Mouse (Mus musculus) adrenal gland (tissue): Measurements from ENCODE around the gene Zfp362.

ENCODE experiments used
- intact Hi-C: fragments of 180-260 bp; cut with DNase I; formaldehyde crosslinking; loops from one replicate; pipeline ENCODE4 v1.15.1; 2025

The Zfp362 gene

DNA sequence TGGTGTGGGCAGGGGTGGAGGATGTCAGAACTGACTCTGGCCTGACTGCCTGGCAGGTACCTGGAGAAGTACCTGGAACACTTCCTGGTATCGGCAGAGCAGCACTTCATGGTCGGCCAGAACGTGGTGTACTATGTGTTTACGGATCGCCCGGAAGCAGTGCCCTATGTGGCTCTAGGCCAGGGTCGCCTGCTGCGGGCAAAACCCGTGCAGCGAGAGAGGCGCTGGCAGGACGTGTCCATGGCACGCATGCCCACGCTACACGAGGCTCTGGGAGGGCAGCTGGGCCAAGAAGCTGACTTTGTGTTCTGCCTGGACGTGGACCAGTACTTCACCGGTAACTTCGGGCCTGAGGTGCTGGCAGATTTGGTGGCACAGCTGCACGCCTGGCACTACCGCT is 38.9 kb downstream of the Zfp362 start:
- intact Hi-C loops, result no loop called here

DNA sequence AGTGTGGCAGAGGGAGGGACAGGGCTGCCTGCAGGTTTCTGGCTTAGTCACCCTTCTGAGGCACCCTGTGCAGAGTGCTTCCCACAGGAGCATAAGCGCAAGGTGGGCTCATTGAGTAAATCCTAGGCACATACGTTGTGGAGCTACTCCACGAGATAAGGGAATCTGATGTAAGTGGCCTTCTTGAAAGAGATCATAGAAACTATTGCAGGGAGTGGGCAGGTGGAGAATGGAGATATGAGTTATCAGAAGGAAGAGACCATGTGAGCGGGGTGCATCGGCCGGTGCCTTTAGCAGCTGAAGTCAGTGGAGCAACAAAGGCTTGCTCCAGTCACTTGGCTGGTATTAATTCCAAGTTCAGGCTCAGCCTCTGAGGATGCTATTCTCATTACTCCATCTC is 45.8 kb downstream of the Zfp362 start:
- intact Hi-C loops, result no loop called here

DNA sequence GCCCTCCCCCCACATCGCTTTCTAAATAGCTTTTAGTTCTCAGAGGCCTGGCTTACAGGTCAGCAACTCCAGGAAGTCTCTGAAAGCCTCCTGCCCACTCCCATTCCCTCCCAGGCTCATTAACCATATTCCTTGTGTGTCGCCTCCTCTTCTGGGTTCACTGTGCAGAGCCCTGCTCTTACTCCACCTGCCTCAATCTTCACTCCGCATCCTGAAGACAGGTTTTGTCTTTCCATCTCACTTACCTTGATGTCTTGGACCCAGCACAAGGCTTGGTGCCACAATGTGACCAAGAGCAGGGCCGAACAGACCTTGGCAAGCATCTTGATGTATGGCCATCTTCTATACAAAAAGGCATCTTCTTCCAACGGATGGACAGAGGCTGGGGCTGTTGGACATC is 46.6 kb downstream of the Zfp362 start:
- intact Hi-C loops, result no loop called here

DNA sequence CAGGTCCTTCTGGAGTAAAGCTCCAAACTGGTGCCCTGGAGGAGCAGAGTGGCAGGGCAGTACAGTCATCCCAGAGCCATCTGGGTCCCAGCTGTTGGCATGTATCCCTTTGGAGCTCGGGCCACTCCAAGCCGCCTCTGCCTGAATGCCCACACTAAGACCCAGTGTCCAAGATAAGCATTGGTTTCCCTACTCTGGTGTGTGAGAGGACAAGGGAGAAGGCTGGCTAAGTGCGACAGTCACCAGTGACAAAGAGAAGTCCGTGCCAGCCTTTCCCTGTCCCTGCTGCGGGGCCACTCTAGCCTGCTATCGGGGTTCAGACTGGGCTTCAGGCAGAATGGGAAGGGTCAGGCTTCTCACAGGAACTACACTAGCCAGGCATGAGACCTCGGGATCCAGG is 49.9 kb downstream of the Zfp362 start:
- intact Hi-C loops, result no loop called here

DNA sequence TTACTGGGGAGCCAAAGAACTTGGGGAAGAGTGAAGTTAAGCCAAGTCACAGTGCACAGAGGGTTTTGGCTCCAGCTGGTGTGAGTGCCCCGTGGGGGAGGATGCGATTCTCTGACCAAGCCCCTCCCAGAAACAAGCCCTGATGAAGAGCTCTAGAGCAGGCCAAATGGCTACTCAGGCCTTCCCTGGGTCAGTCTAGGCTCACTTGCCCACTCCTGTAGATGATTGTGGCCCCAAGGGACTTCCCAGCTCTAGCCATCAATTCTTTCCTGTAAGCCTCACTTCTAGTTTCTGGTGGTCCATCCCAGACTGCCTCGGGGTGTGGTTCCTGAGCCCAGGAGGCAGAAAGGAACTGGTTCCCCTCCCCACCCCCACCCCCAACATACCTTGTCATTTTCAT is 50.8 kb downstream of the Zfp362 start, which contains the start of gene A3galt2:
Gene A3galt2 (plus strand): TSS at position 301 of the 400 bp plus-strand sequence.
- intact Hi-C loops, result no loop called here

DNA sequence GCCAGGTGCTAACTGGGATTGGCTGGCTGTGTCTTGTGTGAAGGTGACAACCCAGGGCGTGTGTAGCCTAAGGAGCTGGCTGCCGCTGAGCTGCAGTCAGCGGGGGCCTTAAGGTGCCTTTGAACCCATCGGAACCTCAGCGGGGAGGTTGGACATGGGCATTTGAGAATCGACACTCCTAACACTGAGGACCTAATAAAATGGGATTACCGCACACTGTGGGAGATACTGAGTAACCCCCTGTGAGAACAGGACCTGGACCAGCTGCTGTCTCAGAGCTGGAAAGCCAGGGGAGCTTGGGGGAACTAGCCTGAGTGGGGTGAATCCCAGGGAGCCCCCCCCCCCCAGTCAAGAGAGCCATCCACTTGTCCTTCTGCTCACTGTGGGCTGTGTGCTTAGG is 52.3 kb downstream of the Zfp362 start:
- intact Hi-C loops, result no loop called here

DNA sequence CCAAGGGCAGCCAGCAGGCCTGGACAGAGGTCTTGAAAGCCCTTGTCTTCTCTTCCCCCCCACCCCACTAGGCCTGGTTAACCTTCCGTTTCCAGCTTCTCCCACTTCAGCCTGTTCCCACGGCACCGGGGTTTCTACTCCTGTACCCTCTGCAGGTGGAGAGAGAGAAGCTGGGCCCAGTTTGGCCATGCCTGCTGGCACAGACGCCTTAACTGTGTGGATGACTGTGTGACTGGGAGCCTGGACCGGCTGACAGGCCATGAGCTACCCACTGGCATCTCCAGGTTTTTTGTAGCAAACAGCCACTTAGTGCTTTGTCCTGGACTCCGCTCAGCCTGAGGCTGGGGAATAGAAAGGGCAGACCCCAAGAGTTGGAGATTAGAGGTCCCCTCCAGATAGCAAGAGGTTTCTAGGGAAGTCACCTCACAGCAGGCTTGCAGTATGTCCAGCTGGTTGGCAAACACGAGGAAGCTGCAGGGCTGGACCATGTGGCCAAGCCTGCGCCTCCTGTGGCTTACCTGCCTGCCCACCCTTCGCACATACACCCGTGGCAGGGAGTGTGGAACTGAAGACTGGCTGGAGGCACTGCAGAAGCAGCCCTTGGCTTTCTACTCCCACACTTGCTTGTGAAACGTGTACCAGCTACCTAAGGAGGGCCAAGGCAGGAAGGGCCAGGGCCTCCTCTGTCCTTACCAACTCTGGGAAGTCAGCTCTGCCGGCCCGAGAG is 53.7 kb downstream of the Zfp362 start:
- intact Hi-C loops, result no loop called here

DNA sequence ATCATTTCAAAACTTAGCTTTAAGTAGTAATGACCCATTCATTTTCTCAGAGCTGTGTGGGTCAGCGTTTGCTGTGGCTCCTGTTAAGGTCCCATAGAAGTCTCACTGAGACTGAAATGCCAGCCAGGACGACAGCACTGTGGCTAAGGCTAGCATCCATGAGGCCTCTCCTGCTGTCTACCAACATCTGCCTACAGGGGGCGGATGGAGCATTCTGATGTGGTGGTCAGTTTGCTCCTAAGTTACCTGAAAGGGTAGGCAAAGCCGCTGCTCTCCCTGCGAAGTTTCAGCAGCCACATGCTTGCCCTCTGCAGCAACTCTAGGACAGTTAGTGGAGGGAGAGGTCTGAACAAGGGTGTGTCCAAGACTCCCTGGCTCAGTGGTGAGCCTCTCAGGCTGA is 54.8 kb downstream of the Zfp362 start:
- intact Hi-C loops, result no loop called here

DNA sequence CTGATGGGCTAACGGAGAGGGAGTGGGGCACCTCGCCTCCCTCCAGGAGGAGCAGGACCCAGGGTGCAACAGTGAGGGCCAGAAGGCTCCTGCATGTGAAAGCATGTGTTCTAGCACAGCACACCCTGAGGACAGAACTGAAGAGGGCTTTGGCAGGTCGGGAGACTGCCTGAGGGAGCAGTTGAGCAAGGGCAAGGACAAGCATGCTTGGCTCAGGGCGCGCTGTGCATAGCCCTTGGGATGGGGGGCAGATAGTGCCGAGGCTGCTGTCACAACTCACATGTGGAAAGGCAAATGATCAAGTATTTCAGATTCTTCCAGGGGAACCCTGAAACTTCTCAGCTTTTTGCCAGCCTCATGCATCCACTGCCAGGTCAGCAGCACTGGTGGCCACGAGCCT is 57.5 kb downstream of the Zfp362 start:
- intact Hi-C loops, result no loop called here

DNA sequence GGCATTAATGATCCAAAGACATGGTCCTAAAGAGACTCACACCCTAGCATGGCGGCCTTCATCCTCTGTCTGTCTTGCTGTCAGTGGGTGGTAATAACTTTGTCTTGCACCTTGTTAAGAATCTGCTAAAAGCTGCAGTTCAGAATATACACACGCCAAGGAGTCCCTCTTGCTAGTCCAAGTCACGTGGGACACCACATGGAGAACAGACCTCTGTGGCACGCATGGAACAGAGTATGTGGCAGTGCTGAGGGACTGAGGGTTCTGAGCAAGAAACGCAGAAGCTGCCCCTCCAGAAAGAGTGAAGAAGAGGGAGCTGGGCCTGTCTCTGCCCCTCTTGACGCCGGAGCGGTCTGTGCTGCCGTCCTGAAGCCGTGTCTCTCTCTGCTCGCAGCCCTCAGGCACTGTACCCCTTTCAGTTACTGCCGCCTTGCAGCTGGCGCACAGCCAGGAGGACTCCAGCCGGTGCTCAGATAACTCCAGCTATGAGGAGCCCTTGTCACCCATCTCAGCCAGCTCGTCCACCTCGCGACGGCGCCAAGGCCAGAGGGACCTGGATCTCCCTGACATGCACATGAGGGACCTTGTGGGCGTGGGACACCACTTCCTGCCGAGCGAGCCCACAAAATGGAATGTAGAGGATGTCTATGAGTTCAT is 58.1 kb downstream of the Zfp362 start:
- intact Hi-C loops, result no loop called here

DNA sequence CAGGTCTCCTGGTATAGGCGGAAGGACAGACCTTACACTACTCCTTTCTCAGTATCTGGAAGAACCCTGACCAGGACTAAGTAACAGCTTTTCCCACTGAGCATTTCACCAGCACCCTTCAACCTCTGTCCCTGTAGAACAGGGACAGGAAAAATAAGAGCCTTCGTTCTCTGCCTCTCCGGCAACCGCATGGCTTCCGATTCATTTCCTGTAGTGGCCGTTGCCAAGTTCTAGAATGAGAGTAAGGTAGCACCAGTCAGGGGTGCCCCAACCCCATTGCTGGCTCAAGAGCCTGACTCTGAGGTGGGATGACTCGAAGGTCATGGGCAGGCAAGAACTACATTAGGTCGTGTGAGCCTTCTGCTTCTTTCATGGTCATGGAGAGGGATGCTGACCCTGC is 60.7 kb downstream of the Zfp362 start:
- intact Hi-C loops, result no loop called here

DNA sequence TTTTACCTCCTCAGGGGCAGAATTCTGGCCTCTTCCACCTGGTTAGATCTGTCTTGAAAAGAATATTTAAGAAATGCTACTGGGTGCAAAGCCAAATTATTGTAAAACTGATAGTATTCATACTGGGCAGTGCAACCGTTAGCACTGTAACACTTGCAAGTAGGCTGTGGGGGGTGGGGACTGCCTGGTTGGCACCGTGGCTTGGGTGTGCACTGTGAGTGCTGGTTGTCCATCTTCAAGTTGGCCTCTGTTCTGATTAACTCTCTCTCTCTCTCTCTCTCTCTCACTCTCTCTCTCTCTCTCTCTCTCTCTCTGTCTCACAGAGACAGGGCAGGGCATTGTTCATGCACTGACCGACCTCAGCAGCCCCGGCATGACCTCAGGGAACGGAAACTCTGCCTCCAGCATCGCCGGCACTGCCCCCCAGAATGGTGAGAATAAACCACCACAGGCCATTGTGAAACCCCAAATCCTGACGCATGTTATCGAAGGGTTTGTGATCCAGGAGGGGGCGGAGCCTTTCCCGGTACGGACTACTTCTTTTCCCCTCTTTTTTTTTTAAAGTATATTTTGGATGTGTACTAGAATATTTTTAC is 62.7 kb downstream of the Zfp362 start:
- intact Hi-C loops, result no loop called here

DNA sequence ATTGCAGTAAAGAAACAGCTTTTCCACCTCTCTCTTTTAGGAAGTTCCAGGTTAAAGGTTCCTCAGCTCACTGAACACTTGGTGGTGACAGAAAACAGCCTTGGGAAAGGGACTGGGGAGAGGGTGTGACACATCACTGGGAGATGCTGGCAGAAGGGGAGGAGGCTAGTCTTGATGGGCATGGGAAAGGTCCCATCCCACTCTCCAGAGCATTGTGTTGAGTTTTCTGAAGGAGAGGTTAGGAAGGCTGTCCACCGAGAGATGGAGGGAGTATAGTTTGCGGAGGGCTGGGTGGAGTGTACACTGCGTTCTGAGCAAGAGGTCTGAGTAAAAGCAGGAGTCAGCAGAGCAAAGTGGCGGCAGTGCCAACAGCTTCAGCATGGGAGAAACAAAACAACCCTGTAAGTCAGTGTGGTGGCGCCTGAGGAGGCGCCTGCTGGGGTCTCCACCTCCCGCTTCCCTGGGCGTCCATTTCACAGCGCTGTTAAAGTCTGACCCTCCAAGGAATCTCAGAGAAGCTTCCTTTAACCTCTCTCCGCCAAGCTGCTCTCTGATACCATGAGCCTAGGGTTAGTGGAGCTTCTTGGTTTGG is 63.4 kb downstream of the Zfp362 start:
- intact Hi-C loops, result no loop called here

DNA sequence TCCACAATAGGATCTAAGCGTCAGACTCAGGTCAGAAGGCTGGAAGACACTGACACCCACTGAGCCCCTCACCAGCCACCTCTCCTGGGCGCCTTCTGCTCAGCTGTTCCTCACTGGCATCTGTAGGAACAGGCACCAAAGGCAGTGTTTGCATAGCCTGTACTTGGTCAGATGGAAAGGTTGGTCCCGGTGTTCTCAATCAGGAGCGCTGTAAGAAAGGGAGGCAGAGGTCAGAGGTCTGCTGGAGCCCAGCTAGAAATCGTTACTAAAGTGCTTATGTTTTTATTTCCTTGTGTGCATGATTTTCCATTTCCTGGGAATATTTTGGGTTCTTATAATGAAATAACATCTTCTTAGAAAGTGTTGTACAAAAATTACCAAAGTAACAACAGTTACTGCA is 63.9 kb downstream of the Zfp362 start:
- intact Hi-C loops, result no loop called here

DNA sequence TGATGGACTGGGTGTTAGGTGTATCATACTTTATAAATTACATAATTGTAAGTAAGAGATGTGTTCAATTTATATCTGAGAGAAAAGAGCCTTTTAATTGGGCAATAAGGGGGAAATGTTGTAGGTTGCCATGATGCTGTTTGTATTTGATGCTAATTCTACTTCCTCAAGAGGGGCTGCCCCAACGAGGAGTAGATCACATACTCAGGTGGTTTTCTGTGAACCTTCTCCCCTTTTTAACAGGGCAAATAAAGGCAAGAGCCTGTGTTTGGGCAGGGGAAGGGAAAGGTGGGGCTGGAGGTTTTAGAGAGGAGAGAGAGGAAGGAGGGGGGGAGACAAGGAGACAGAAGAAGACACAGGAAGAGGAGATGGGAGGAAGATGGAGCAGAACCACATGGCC is 65.0 kb downstream of the Zfp362 start:
- intact Hi-C loops, result no loop called here

DNA sequence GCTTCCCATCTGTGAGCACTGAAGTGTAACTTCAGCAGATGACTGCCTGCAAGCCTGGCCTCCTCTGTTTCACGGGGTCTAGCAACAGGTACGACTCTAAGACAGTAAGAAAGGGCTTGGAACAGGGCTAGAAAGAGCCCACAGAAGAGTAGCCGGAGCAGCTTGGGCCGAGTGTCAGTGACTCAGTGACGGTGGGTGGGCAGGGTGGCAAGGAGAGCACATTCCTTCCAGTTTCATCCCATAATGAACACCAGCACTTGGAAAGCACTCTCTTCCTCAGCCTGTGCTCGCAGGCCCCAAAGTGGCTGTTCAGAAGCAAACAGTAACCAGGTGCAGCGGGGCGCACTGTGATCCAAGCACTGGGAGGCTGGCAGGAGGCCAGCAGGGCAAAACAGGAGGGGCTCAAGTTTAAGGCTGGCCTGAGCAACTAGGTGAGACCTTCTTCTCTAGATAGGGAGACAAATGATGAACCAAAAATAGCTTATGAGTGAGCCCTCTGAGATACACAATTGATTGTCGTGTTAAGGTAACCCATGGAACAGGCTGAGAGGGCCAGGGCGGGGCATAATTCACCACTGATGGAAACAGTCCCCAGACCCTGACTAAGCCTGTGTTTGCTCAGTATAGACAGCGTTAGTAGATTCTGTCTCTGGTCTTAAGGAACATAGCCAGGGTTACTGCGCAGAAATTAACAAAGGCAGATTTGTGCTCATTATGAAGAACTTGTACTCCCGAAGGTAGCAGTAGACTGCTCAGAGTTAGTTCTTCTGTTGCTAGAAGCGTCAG is 67.8 kb downstream of the Zfp362 start:
- intact Hi-C loops, result no loop called here

DNA sequence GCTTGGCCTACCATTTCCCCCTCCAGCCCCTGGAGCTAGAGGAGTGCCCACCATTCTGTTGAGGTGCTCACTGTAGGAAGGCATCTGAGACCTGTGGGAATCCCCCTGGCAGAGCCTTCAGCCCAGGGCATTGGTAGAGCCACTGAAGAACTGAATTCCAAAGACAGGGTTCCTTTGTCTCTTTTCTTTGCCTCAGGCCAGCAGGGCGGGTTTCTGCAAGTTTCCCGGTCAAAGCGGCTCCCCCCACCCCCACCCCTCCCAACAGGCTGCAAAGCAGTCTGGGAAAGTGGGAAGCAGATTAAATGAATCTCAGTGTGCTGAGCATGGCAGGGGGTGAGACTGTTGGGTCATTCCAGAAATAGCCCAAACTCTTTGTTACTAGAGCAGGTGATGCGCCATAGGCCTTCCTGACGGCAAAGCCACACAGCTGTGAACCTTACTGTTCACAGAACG is 68.7 kb downstream of the Zfp362 start:
- intact Hi-C loops, result no loop called here

DNA sequence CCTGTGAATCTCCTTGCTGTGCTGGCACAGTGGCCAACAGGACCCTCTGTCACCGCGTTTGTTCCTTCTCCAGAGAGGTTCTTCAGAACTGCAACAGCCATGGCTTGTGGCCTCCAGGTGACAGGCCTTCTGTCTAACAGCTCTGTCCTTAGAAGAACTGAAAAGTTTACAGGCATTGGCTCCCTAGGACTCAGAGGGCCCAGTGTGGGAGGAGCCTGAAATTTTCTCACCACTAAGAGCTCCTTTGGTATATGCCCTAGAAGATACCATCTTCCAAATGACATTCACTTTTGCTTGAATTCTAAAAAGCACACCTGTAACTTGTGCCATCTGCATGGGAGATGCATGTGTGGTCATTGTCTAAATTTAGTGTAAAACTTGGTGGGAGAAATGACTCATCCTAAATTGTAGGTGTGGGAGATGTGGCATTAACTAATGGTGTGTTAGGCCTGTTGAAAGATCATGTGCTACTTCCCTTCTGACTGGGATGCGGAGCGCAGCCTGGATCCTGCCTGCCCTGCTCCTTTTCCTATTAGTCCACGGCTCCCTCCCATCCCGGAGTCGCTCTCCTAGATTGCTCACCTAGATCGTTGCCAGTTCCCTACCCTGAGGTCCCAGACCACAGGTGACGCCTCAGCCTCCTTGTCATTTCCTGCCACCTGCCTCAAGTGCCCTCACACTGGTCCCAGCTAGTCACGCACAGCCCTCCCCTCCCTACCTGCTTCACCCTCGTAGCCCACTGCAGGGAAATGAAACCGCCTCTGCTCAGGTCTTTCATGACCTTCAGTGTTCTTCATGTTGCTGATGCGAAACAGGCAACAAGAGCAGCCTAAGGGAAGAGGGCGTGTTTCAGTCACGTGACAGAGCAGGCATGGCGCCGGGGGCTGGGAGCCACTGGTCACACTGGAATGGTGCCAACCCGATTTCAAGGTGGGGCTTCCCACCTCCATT is 70.8 kb downstream of the Zfp362 start:
- intact Hi-C loops, result no loop called here

DNA sequence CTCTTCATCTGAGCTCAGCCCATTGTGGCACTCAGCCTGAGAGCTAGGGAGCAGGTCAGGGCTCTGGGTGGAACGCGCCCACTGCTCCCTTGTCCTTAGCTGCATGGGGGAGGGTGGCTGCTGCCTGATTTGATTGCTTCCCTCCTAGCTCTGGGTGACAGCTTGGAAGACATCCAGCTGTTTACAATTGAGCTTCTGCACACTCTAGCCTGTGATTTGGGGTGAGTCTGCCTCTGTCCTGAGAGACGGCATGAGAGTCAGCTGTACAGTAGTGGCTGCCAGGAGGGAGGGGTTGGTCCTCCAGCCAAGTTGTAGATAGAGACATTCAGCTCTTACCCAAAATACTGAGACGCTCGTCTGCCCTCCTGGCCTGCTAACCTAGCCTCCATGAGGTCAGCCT is 71.6 kb downstream of the Zfp362 start:
- intact Hi-C loops, result no loop called here

DNA sequence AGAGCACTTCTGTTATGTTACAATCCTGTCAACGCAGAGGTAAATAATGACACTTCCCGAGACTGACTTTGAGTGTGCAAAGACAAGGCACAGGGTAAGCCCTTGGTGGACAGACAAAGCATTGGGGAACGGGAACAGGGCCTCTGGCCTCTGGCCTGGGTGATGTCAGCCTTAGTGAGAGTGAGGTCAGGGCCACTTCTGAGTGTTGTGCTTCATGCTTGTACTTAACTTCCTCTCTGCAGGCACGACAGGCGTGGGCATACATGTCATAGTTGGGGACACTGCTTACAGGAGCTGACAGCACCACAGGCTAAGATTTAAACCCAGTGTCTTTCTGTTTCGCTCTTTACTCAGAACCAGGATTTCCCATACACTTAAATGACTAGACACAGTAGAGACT is 72.3 kb downstream of the Zfp362 start:
- intact Hi-C loops, result no loop called here
